Mouse (Mus musculus): ENCODE data around the gene Chuk.

DNA sequence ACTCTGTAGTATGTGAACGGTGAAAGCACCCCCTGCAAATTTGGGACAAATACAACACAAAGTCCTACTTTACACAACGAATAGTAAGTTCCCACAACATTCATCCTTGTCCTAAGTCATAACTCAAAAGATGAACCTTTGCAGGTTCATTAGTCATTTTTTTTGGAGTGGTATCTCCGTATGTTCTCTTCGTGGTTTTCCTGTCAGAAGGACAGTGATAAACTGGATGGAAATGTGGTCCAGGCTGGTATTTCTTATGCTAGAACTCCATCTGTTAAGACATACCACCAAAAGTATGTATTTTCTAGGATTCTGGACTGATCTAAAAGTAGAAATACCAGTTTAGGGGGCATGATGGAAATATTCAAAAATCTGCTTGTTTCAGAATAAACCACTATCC lies 39.0 kb downstream of the Chuk start:
- TF ChIP-seq CTCF (IDR thresholded peaks at IDR 0.05; ENCODE audit: extremely low read depth, insufficient read length, insufficient replicate concordance, low read depth, low read length) (no peak), POLR2A (IDR thresholded peaks at IDR 0.05; ENCODE audit: low read depth, low read length) (no peak)

All from small intestine, adult 2 months (tissue).